Mouse (Mus musculus) kidney, adult 2 months (tissue): ENCODE data around the gene Lce6a.

Experiments
- CTCF ChIP-seq: fragments of 200-500 bp; conservative IDR thresholded peaks from 2 replicates; pipeline ENCODE4 v1.5.1; 2011; ENCODE audit warnings: low read depth, mild to moderate bottlenecking, control low read depth, low read length, moderate library complexity, mixed read lengths; ENCODE audit not compliant: insufficient read depth, insufficient read length
- POLR2A ChIP-seq: fragments of 200-500 bp; IDR thresholded peaks from one replicate; pipeline ENCODE4 v1.6.1; 2011; ENCODE audit warnings: low read depth, low read length, control low read depth

DNA sequence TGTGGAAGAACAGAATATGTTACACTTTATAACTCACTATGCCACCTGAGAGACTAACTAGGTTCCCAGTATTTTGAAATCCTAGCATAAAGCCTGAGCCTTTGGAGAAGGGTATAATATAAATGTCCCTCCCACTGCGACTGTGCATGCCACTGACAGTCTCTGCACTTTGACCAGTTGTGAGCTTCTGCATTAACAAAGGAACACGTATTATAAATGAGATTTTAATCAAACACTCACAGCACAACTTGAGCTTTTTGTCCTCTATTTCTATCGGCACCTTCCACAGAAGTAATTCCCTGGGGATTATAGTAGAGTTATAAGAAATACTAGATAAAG, 17.2 kb upstream of the Lce6a start:
- TF ChIP-seq CTCF: no peak
- no peak for TF ChIP-seq POLR2A
